Comparison of ENCODE assay signal across 9 mouse cellular contexts in the genomic region with DNA sequence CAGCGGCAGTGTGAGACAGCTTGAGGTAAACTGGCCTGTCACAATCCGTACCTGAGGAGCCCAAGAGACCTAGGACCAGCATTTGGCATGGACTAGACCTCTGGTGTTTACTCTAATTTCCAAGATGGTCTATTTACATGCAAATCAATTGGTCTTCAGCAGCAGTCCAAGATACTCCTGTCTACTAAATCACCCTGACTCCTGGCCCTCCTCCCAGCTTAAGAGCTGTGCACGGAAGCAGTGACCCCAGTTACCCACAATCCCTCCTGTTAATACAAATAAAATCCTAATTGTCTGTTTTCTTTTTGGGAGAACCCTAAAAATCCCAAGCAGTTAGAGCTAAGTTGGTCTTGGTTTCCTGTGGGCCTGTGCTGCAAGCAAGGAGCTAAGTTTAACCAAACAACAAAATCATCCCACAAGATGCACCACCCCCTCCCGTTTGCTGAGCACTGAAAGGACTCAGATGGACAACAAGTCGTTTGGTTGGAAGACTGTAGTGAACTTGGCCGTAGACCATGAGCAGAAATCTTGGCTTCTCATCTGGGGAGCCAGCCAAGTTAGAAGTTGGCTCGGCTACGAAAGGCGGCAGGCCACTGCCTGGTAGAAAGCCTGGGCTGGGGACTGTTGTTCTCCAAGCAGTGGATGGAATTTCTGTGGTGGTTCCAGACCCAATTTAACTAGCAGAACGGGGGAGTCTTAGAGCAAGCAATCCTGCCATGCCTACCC. TPM values are rescaled to one million over a fixed set of nuclear protein-coding genes. Genes with fewer than 3 reads are reported as not detected.
DNase-seq lines count a peak whose midpoint lies in the region; ATAC-seq and TF ChIP-seq lines count a peak whose summit lies in the region.
"Had no signal": no experiment of that assay in that cellular context is flagged by ENCODE, and none has a peak within 500 bp of the region (broad histone marks: within the 10 kb centered on the region; RNA-seq: fewer than 3 reads in every experiment).

No protein-coding gene starts in this region.

- H3K36me3 ChIP-seq in embryonic facial prominence, embryonic 14.5 days (ENCODE audit: control insufficient read depth, insufficient read depth, low read length), result peaks cover 72% of the 10 kb centered on the region
- peaks cover 95% of the 10 kb centered on the region for H3K36me3 ChIP-seq in embryonic facial prominence, embryonic 10.5 days (replicated peaks)
- H3K36me3 ChIP-seq in kidney, embryonic 15.5 days, result peaks cover 88% of the 10 kb centered on the region
- peaks cover 37% of the 10 kb centered on the region; the same call in 1 of the 2 replicates for H3K36me3 ChIP-seq in stomach, embryonic 14.5 days (ENCODE audit: control insufficient read depth, insufficient read depth, low read length)

- DNase-seq in embryonic facial prominence, embryonic 14.5 days (ENCODE audit: low spot score), result peak; percentile 79
- no peak for DNase-seq in embryonic facial prominence, embryonic 10.5 days (ENCODE audit: low spot score)
- DNase-seq in brain, embryonic 18.5 days (ENCODE audit: low read depth, low spot score), result peak; percentile 46
- DNase-seq in gastrocnemius, adult 2 months, result peak; percentile 92
- DNase-seq in lung, adult 2 months, result peak; percentile 56
- DNase-seq in thymus, postnatal 0 days (ENCODE audit: low spot score), result no peak

- H3K27me3 ChIP-seq in embryonic facial prominence, embryonic 14.5 days (replicated peaks; ENCODE audit: control insufficient read depth, insufficient read depth, low read length), result no peaks in the 10 kb centered on the region
- H3K27me3 ChIP-seq in embryonic facial prominence, embryonic 10.5 days (replicated peaks; ENCODE audit: low read depth, poor library complexity, severe bottlenecking), result no peaks in the 10 kb centered on the region
- H3K27me3 ChIP-seq in kidney, embryonic 15.5 days, result no peaks in the 10 kb centered on the region
- H3K27me3 ChIP-seq in stomach, embryonic 14.5 days (ENCODE audit: control insufficient read depth, insufficient read depth, low read length), result no peaks in the 10 kb centered on the region

- intact Hi-C loops in gastrocnemius, adult 2 months (cut with DNase I), result loop anchor here (2.0 to 5.0 kb wide), 2 partner anchors 53 to 68 kb away; no protein-coding TSS in a partner anchor

- H3K4me1 ChIP-seq in embryonic facial prominence, embryonic 14.5 days (ENCODE audit: control insufficient read depth, insufficient read depth, low read length), result 0 out of 2 replicates have a peak, but pooled peaks cover 3% of the 10 kb centered on the region
- no peaks in the 10 kb centered on the region for H3K4me1 ChIP-seq in embryonic facial prominence, embryonic 10.5 days
- H3K4me1 ChIP-seq in kidney, embryonic 15.5 days, result peaks cover 22% of the 10 kb centered on the region
- peaks cover 27% of the 10 kb centered on the region for H3K4me1 ChIP-seq in lung, adult 2 months (ENCODE audit: control insufficient read depth, insufficient read depth, low read length)
- H3K4me1 ChIP-seq in stomach, embryonic 14.5 days (ENCODE audit: control insufficient read depth, insufficient read depth, low read length), result no peaks in the 10 kb centered on the region

- no peaks in the 10 kb centered on the region for H3K9me3 ChIP-seq in embryonic facial prominence, embryonic 14.5 days (ENCODE audit: control insufficient read depth, low read length)
- no peaks in the 10 kb centered on the region for H3K9me3 ChIP-seq in embryonic facial prominence, embryonic 10.5 days
- H3K9me3 ChIP-seq in kidney, embryonic 15.5 days (replicated peaks), result no peaks in the 10 kb centered on the region
- H3K9me3 ChIP-seq in stomach, embryonic 14.5 days (ENCODE audit: control insufficient read depth, low read depth, low read length), result no peaks in the 10 kb centered on the region

- WGBS in embryonic facial prominence, embryonic 14.5 days, result 70% methylated on average over 10 of the region's 10 CpGs
- WGBS in embryonic facial prominence, embryonic 10.5 days, result 88% methylated on average over 10 of the region's 10 CpGs
- WGBS in kidney, embryonic 15.5 days, result 50% methylated on average over 10 of the region's 10 CpGs
- WGBS in lung, adult 2 months, result 40% methylated on average over 10 of the region's 10 CpGs
- WGBS in stomach, embryonic 14.5 days, result 64% methylated on average over 10 of the region's 10 CpGs

- no peak for TF ChIP-seq CTCF in gastrocnemius, adult 2 months (IDR thresholded peaks at IDR 0.05)
- no peak for TF ChIP-seq CTCF in lung, adult 2 months (IDR thresholded peaks at IDR 0.05; ENCODE audit: insufficient read depth, low read length)

- ATAC-seq in embryonic facial prominence, embryonic 14.5 days (ENCODE audit: low read depth), result peak; percentile 50
- ATAC-seq in kidney, embryonic 15.5 days (replicated peaks; ENCODE audit: low FRiP score), result peak; percentile 66
- ATAC-seq in stomach, embryonic 14.5 days (ENCODE audit: insufficient number of reproducible peaks, insufficient read depth, low FRiP score, low read depth), result no peak

- H3K9ac ChIP-seq in embryonic facial prominence, embryonic 14.5 days (ENCODE audit: low read depth, low read length), result no peak overlapping the region
- no peak overlapping the region for H3K9ac ChIP-seq in kidney, embryonic 15.5 days
- H3K9ac ChIP-seq in stomach, embryonic 14.5 days (replicated peaks; ENCODE audit: low read depth, low read length), result no peak overlapping the region

- no peak for TF ChIP-seq POLR2A in lung, adult 2 months (IDR thresholded peaks at IDR 0.05; ENCODE audit: borderline replicate concordance, extremely low read depth, low read depth, low read length)

- no peak overlapping the region for H3K4me2 ChIP-seq in embryonic facial prominence, embryonic 14.5 days (ENCODE audit: low read depth, low read length)
- H3K4me2 ChIP-seq in kidney, embryonic 15.5 days, result 0 out of 2 replicates have a peak overlapping the region, but pooled peaks have one; percentile 7
- no peak overlapping the region for H3K4me2 ChIP-seq in stomach, embryonic 14.5 days (replicated peaks; ENCODE audit: low read depth, low read length)

- peak overlapping the region; percentile 61 for H3K27ac ChIP-seq in embryonic facial prominence, embryonic 14.5 days (replicated peaks; ENCODE audit: low read depth, low read length)
- no peak overlapping the region for H3K27ac ChIP-seq in embryonic facial prominence, embryonic 10.5 days (replicated peaks)
- H3K27ac ChIP-seq in gastrocnemius, adult 2 months, result peak overlapping the region; percentile 88
- peak overlapping the region; percentile 82 for H3K27ac ChIP-seq in kidney, embryonic 15.5 days
- peak overlapping the region; percentile 45; the same call in 1 of the 2 replicates for H3K27ac ChIP-seq in stomach, embryonic 14.5 days (ENCODE audit: low read length)

- H3K4me3 ChIP-seq in embryonic facial prominence, embryonic 14.5 days (ENCODE audit: low read depth, low read length), result no peak overlapping the region
- no peak overlapping the region for H3K4me3 ChIP-seq in embryonic facial prominence, embryonic 10.5 days
- H3K4me3 ChIP-seq in gastrocnemius, adult 2 months, result peak overlapping the region; percentile 55
- H3K4me3 ChIP-seq in kidney, embryonic 15.5 days (replicated peaks), result no peak overlapping the region
- H3K4me3 ChIP-seq in lung, adult 2 months (replicated peaks; ENCODE audit: extremely low read depth, low read depth, low read length), result no peak overlapping the region
- H3K4me3 ChIP-seq in stomach, embryonic 14.5 days (ENCODE audit: low read depth, low read length), result no peak overlapping the region
- H3K4me3 ChIP-seq: myocyte had no signal

RNA-seq across cellular contexts. Expression of gene Max, which starts 7.1 kb away (rescaled TPM):
- polyA plus RNA-seq in embryonic facial prominence, embryonic 14.5 days (2014; fragmentation: Nextera tagmentation; extraction: Ambion mirVana), result 37.1 and 39.3 TPM in 2 replicates
- 9.8 and 13.1 TPM in 2 replicates for polyA plus RNA-seq in embryonic facial prominence, embryonic 10.5 days (2016; fragmentation: Nextera tagmentation; extraction: Ambion mirVana)
- 10 to 100 TPM; 40.4 to 43.8 TPM for total RNA-seq in gastrocnemius, adult 2 months (2021)
- polyA plus RNA-seq in kidney, embryonic 15.5 days (2015; fragmentation: Nextera tagmentation; extraction: Ambion mirVana), result 16.6 and 19.9 TPM in 2 replicates
- 35.1 and 37.7 TPM in 2 replicates for polyA plus RNA-seq in lung, adult 2 months (2012; rRNA removed)
- 38.7 and 40.3 TPM in 2 replicates for polyA plus RNA-seq in stomach, embryonic 14.5 days (2014; fragmentation: Nextera tagmentation; extraction: Ambion mirVana)
- polyA plus RNA-seq in thymus, postnatal 0 days (2015; fragmentation: Nextera tagmentation; extraction: Ambion mirVana), result 18.7 and 20.9 TPM in 2 replicates

Comparison
In these comparisons a context has a peak if more than half of its experiments do, and no peak if none do; other contexts are left out.
1. DNase-seq: peak in embryonic facial prominence, embryonic 14.5 days (single experiment), brain, embryonic 18.5 days (single experiment), gastrocnemius, adult 2 months (single experiment) and lung, adult 2 months (single experiment); none in embryonic facial prominence, embryonic 10.5 days (single experiment) and thymus, postnatal 0 days (single experiment).